Mouse (Mus musculus) natural killer cell, adult 2 months (primary cell): ENCODE data around the gene Gak.

ENCODE experiments used
- DNase-seq, 2 experiments: peaks; one replicate each; pipeline ENCODE4 v3.0.0; 2022; ENCODE audit warnings: low spot score in 2 of 2

Gak gene

GRCm38 (mm10) chr5:108599923-108600322 lies 29.6 kb downstream of the Gak start:
- no peak for DNase-seq

- DNase-seq, result no peak
Observed at GRCm38 (mm10) chr5:108581361-108581891, 48.1 kb downstream of the Gak start.

- no peak for DNase-seq
Observed at GRCm38 (mm10) chr5:108573054-108573453, 56.5 kb downstream of the Gak start.

- DNase-seq, result no peak
Observed at GRCm38 (mm10) chr5:108570991-108571390, 58.6 kb downstream of the Gak start.

GRCm38 (mm10) chr5:108567104-108567503 lies 62.5 kb downstream of the Gak start:
- DNase-seq, result no peak

- no peak for DNase-seq
Observed at GRCm38 (mm10) chr5:108566523-108566922, 63.0 kb downstream of the Gak start.

- DNase-seq, result no peak
Observed at GRCm38 (mm10) chr5:108565381-108565780, 64.2 kb downstream of the Gak start.

- DNase-seq, result no peak
Observed at GRCm38 (mm10) chr5:108564346-108564745, 65.2 kb downstream of the Gak start.

- DNase-seq, result no peak
Observed at GRCm38 (mm10) chr5:108562483-108562882, 67.1 kb downstream of the Gak start.

GRCm38 (mm10) chr5:108556986-108557385 lies 72.6 kb downstream of the Gak start:
- no peak for DNase-seq

- no peak for DNase-seq
Observed at GRCm38 (mm10) chr5:108554041-108554440, 75.5 kb downstream of the Gak start.

GRCm38 (mm10) chr5:108550207-108550594 lies 79.4 kb downstream of the Gak start:
- no peak for DNase-seq

GRCm38 (mm10) chr5:108549489-108550206 lies 79.9 kb downstream of the Gak start, which contains the start of gene Cplx1:
Gene Cplx1, minus strand, starts transcription at chr5:108550024.
- DNase-seq, result no peak

- no peak for DNase-seq
Observed at GRCm38 (mm10) chr5:108549137-108549488, 80.4 kb downstream of the Gak start.

GRCm38 (mm10) chr5:108547636-108548035 lies 81.9 kb downstream of the Gak start:
- no peak for DNase-seq

GRCm38 (mm10) chr5:108543516-108544291 lies 85.9 kb downstream of the Gak start:
- no peak for DNase-seq

- DNase-seq, result no peak
Observed at GRCm38 (mm10) chr5:108534188-108534587, 95.4 kb downstream of the Gak start.

- DNase-seq, result no peak
Observed at GRCm38 (mm10) chr5:108522597-108522996, 107.0 kb downstream of the Gak start.

GRCm38 (mm10) chr5:108521896-108522295 lies 107.7 kb downstream of the Gak start:
- no peak for DNase-seq

- DNase-seq, result no peak
Observed at GRCm38 (mm10) chr5:108521016-108521415, 108.5 kb downstream of the Gak start.

- DNase-seq, result no peak
Observed at GRCm38 (mm10) chr5:108520153-108520552, 109.4 kb downstream of the Gak start.
